19 mouse cellular contexts compared by ENCODE assay signal in genomic region chr1:168103821-168104220, GRCm38 (mm10).
"Had no signal": no experiment of that assay in that cellular context is flagged by ENCODE, and none has a peak within 500 bp of the region (broad histone marks: within the 10 kb centered on the region; RNA-seq: fewer than 3 reads in every experiment).

No protein-coding gene starts in this region.

- H3K9ac ChIP-seq: intestine, embryonic 15.5 days; limb, embryonic 13.5 days; liver, embryonic 13.5 days; midbrain, embryonic 12.5 days; midbrain, embryonic 15.5 days; neural tube, embryonic 12.5 days; neural tube, embryonic 15.5 days; stomach, embryonic 15.5 days had no signal

- H3K27me3 ChIP-seq: intestine, embryonic 15.5 days; limb, embryonic 13.5 days; liver, embryonic 13.5 days; midbrain, embryonic 15.5 days; neural tube, embryonic 12.5 days; neural tube, embryonic 15.5 days; stomach, embryonic 15.5 days had no signal

- H3K9me3 ChIP-seq: intestine, embryonic 15.5 days; liver, embryonic 13.5 days; midbrain, embryonic 15.5 days; neural tube, embryonic 15.5 days; stomach, embryonic 15.5 days had no signal

- ATAC-seq: intestine, embryonic 15.5 days; midbrain, embryonic 15.5 days had no signal

- H3K4me2 ChIP-seq: intestine, embryonic 15.5 days; limb, embryonic 13.5 days; liver, embryonic 13.5 days; midbrain, embryonic 12.5 days; midbrain, embryonic 15.5 days; neural tube, embryonic 12.5 days; neural tube, embryonic 15.5 days; stomach, embryonic 15.5 days had no signal

- DNase-seq: kidney, adult 11 months; kidney, adult 8-10 months; kidney, postnatal 14 days; kidney, postnatal 4 days; left cerebral cortex, postnatal 4 days; liver, embryonic 13.5 days; right cerebral cortex, adult 18-20 months; right cerebral cortex, postnatal 14 days; right cerebral cortex, postnatal 4 days; spleen, adult 18-20 months; thymus, postnatal 36 days had no signal

- H3K4me3 ChIP-seq: intestine, embryonic 15.5 days; limb, embryonic 13.5 days; liver, embryonic 13.5 days; midbrain, embryonic 12.5 days; midbrain, embryonic 15.5 days; neural tube, embryonic 12.5 days; neural tube, embryonic 15.5 days; stomach, embryonic 15.5 days had no signal

- H3K4me1 ChIP-seq: intestine, embryonic 15.5 days; limb, embryonic 13.5 days; liver, embryonic 13.5 days; midbrain, embryonic 12.5 days; midbrain, embryonic 15.5 days; neural tube, embryonic 12.5 days; neural tube, embryonic 15.5 days; stomach, embryonic 15.5 days had no signal

- H3K27ac ChIP-seq: intestine, embryonic 15.5 days; limb, embryonic 13.5 days; liver, embryonic 13.5 days; macrophage; midbrain, embryonic 12.5 days; midbrain, embryonic 15.5 days; neural tube, embryonic 12.5 days; neural tube, embryonic 15.5 days; stomach, embryonic 15.5 days had no signal

- H3K36me3 ChIP-seq: intestine, embryonic 15.5 days; limb, embryonic 13.5 days; liver, embryonic 13.5 days; midbrain, embryonic 12.5 days; midbrain, embryonic 15.5 days; neural tube, embryonic 12.5 days; neural tube, embryonic 15.5 days; stomach, embryonic 15.5 days had no signal
